Mouse (Mus musculus) midbrain, embryonic 15.5 days (tissue): ENCODE measurements around the gene Prss57. TPM values are rescaled to one million over a fixed set of nuclear protein-coding genes. Genes with fewer than 3 reads are reported as not detected.
"Not testable (repeated sequence)": the region's sequence is repeated elsewhere in the genome, so short reads cannot be mapped to it uniquely, and the experiment has no call there.

ENCODE experiments used
- ATAC-seq: fragments of 200-750 bp; cut with Nextera tagmentation; replicated peaks from 2 replicates; pipeline ENCODE4 v1.8.0; 2017; ENCODE audit warnings: moderate TSS enrichment
- H3K27ac ChIP-seq: fragments of 300-500 bp; sonication (generic); 2 replicates; pipeline ENCODE4 v1.5.1; 2015; ENCODE audit warnings: mild to moderate bottlenecking, inconsistent platforms
- H3K27me3 ChIP-seq: fragments of 300-500 bp; sonication (generic); replicated peaks from 2 replicates; pipeline ENCODE4 v1.6.1; 2015; ENCODE audit warnings: inconsistent platforms
- H3K36me3 ChIP-seq: fragments of 300-500 bp; sonication (generic); replicated peaks from 2 replicates; pipeline ENCODE4 v1.6.1; 2015; ENCODE audit warnings: inconsistent platforms
- H3K4me1 ChIP-seq: fragments of 300-500 bp; sonication (generic); 2 replicates; pipeline ENCODE4 v1.6.1; 2015; ENCODE audit warnings: inconsistent platforms
- H3K4me2 ChIP-seq: fragments of 300-500 bp; sonication (generic); 2 replicates; pipeline ENCODE4 v1.6.1; 2015; ENCODE audit warnings: inconsistent platforms, mild to moderate bottlenecking, moderate library complexity
- H3K4me3 ChIP-seq: fragments of 300-500 bp; sonication (generic); 2 replicates; pipeline ENCODE4 v1.5.1; 2015; ENCODE audit warnings: mild to moderate bottlenecking, inconsistent platforms
- H3K9ac ChIP-seq: fragments of 300-500 bp; sonication (generic); 2 replicates; pipeline ENCODE4 v1.6.1; 2015; ENCODE audit warnings: mild to moderate bottlenecking, inconsistent platforms
- H3K9me3 ChIP-seq: fragments of 300-500 bp; sonication (generic); 2 replicates; pipeline ENCODE4 v1.6.1; 2016; ENCODE audit warnings: inconsistent platforms
- WGBS: fragments of 180-500 bp; shearing (Covaris S2); methylation state at CpG from one replicate; pipeline ENCODE4 v1.1.7; 2015; ENCODE audit warnings: mixed read lengths; 5-methylcytosine and 5-hydroxymethylcytosine counted together
- polyA plus RNA-seq: library from polyadenylated mRNA; unstranded; fragments of >200 nt; fragmentation: Nextera tagmentation; extraction: Ambion mirVana; gene quantifications from 2 replicates; pipeline ENCODE4 v1.2.1, GENCODE M21; 2015

Prss57 gene
- polyA plus RNA-seq, 1 experiment from 2014 or later = not detected

GRCm38 (mm10) chr10:79762875-79763274 is 27.9 kb downstream of the Prss57 start:
- no peaks in the 10 kb centered on the region for H3K9me3 ChIP-seq
- no peak overlapping the region for H3K4me3 ChIP-seq
- 88% methylated on average over 3 of the region's 3 CpGs for WGBS
- H3K36me3 ChIP-seq = peaks cover 36% of the 10 kb centered on the region
- no peak overlapping the region for H3K27ac ChIP-seq
- no peak overlapping the region for H3K9ac ChIP-seq
- H3K27me3 ChIP-seq = no peaks in the 10 kb centered on the region
- H3K4me1 ChIP-seq = peaks cover 32% of the 10 kb centered on the region
- no peak for ATAC-seq
- no peak overlapping the region for H3K4me2 ChIP-seq

GRCm38 (mm10) chr10:79760603-79761143 is 30.1 kb downstream of the Prss57 start:
- Histone ChIP-seq H3K9me3 (no peaks in the 10 kb centered on the region), H3K27ac (no peak overlapping the region), H3K9ac (no peak overlapping the region), H3K4me2 (no peak overlapping the region), H3K4me3 (no peak overlapping the region), H3K4me1 (peaks cover 21% of the 10 kb centered on the region), H3K27me3 (no peaks in the 10 kb centered on the region), H3K36me3 (peaks cover 53% of the 10 kb centered on the region)
- no peak for ATAC-seq
- 94% methylated on average over 11 of the region's 11 CpGs for WGBS

- H3K27ac ChIP-seq, H3K4me2 ChIP-seq, H3K27me3 ChIP-seq, H3K9me3 ChIP-seq, ATAC-seq, H3K9ac ChIP-seq, H3K4me3 ChIP-seq: not testable (repeated sequence)
- 90% methylated on average over 1 of the region's 1 CpGs for WGBS
- H3K36me3 ChIP-seq = peaks cover 53% of the 10 kb centered on the region
- peaks cover 17% of the 10 kb centered on the region for H3K4me1 ChIP-seq
Observed at GRCm38 (mm10) chr10:79759675-79760074, 31.1 kb downstream of the Prss57 start.

- Histone ChIP-seq H3K4me1 (peaks cover 8% of the 10 kb centered on the region), H3K9me3 (no peaks in the 10 kb centered on the region), H3K4me3 (no peak overlapping the region), H3K4me2 (no peak overlapping the region), H3K27ac (no peak overlapping the region), H3K36me3 (peaks cover 49% of the 10 kb centered on the region), H3K9ac (no peak overlapping the region), H3K27me3 (no peaks in the 10 kb centered on the region)
- no peak for ATAC-seq
- 92% methylated on average over 24 of the region's 24 CpGs for WGBS
Observed at GRCm38 (mm10) chr10:79756660-79757059, 34.1 kb downstream of the Prss57 start.

DNA sequence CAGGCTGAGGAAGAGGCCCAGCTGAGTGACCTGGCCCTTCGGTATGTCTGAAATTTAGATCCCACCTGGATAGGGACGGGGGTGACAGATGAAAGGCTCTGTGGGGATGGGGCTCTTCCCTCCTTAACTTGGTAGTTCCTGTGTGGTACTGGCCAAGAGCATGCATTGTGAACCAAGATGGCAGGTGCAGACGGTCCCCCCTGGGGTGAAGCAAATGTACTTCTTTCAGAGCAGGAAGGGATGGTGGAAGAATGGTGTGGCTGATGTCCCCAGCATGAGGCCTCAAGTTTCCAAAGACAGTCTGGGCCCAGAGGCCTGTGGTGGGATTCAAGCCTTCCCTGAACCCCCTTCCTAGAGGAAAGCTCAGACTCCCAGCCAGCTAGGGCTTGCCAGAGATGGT is 34.9 kb downstream of the Prss57 start:
- H3K27ac ChIP-seq = no peak overlapping the region
- H3K4me2 ChIP-seq = no peak overlapping the region
- no peak overlapping the region for H3K9ac ChIP-seq
- no peaks in the 10 kb centered on the region for H3K9me3 ChIP-seq
- no peak overlapping the region for H3K4me3 ChIP-seq
- H3K36me3 ChIP-seq = peaks cover 41% of the 10 kb centered on the region
- no peaks in the 10 kb centered on the region for H3K27me3 ChIP-seq
- H3K4me1 ChIP-seq = peaks cover 8% of the 10 kb centered on the region
- peak; percentile 19; the same call in 1 of the 2 replicates for ATAC-seq
- 81% methylated on average over 3 of the region's 3 CpGs for WGBS

GRCm38 (mm10) chr10:79754856-79755516 is 35.8 kb downstream of the Prss57 start, which contains the start of gene Fgf22:
TSS of gene Fgf22 (plus strand) at chr10:79755076.
- Histone ChIP-seq H3K4me2 (peak within 1 kb of the TSS; percentile 85), H3K27ac (no peak within 1 kb of the TSS), H3K27me3 (no peaks in the 10 kb centered on the region), H3K9ac (peak within 1 kb of the TSS; percentile 43), H3K9me3 (no peaks in the 10 kb centered on the region), H3K4me1 (peaks cover 8% of the 10 kb centered on the region), H3K4me3 (peak within 1 kb of the TSS; percentile 45), H3K36me3 (peaks cover 33% of the 10 kb centered on the region)
- under 1% methylated on average over 36 of the region's 36 CpGs for WGBS
- ATAC-seq = peak; percentile 86

GRCm38 (mm10) chr10:79748496-79748895 is 42.3 kb downstream of the Prss57 start:
- no peaks in the 10 kb centered on the region; the same call in 1 of the 2 replicates for H3K36me3 ChIP-seq
- ATAC-seq = no peak
- H3K4me3 ChIP-seq = no peak overlapping the region
- H3K4me1 ChIP-seq = peaks cover 17% of the 10 kb centered on the region
- WGBS = 75% methylated on average over 6 of the region's 6 CpGs
- H3K4me2 ChIP-seq = no peak overlapping the region
- H3K9me3 ChIP-seq = no peaks in the 10 kb centered on the region
- H3K27ac ChIP-seq = no peak overlapping the region
- H3K9ac ChIP-seq = no peak overlapping the region
- no peaks in the 10 kb centered on the region for H3K27me3 ChIP-seq

- H3K27ac ChIP-seq = 0 out of 2 replicates have a peak overlapping the region, but pooled peaks have one; percentile 45
Observed at GRCm38 (mm10) chr10:79746774-79747151, 44.0 kb downstream of the Prss57 start.

DNA sequence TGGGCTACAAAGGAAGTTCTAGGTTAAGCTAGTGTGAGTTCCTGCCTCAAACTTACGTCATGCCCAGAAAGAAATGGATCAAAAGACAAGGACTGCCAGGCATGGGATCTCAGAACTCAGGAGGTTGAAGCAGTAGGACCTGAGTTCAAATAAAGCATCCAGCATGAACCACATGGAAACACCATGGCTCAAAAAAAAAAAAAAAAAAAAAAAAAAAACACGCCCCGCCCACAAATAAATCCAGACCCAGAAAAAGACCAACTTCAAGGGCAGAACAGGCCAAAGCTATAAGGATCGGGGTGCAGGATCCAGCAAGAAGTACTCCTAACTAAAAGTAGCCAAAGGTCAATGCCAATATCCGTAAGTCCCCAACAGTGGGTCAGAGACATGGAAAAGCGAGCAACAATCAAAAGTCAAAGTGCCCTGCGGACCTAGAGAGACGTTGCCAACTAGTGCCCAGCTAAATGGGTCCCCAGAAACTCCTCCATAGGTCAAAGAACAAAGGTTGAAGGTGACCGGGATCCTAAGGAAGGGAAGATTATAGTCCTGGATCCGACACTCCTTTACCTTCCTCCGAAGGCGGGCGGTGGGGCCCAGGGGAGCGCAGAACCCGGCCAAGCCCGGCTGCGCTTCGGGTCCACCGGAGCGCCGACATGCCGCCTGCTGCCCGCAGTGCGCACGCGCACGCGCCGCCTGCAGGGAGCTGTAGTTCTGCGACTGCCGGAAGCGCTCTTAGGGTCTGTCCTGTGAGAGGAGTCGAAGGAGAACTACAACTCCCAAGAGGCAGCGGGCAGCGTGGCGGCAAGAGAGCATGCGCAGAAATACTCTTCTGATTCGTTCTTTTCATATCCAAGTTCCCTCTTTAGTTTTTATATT is 44.6 kb downstream of the Prss57 start, which contains the start of gene Polrmt:
Polrmt (minus strand) TSS at position 684 of the 876 bp plus-strand sequence.
- H3K4me3 ChIP-seq = peak within 1 kb of the TSS; percentile 67
- H3K9me3 ChIP-seq = no peaks in the 10 kb centered on the region
- H3K4me2 ChIP-seq = peak within 1 kb of the TSS; percentile 83
- H3K27me3 ChIP-seq = no peaks in the 10 kb centered on the region
- H3K4me1 ChIP-seq = peaks cover 17% of the 10 kb centered on the region
- peaks cover 20% of the 10 kb centered on the region for H3K36me3 ChIP-seq
- peak within 1 kb of the TSS; percentile 64 for H3K9ac ChIP-seq
- H3K27ac ChIP-seq = peak within 1 kb of the TSS; percentile 53; the same call in 1 of the 2 replicates
- 3% methylated on average over 38 of the region's 38 CpGs for WGBS
- ATAC-seq = peak; percentile 95

More at GRCm38 (mm10) chr10:79746774-79747151, 44.0 kb downstream of the Prss57 start:
- Histone ChIP-seq H3K36me3 (peaks cover 14% of the 10 kb centered on the region), H3K4me2 (peak overlapping the region; percentile 83), H3K9ac (0 out of 2 replicates have a peak overlapping the region, but pooled peaks have one; percentile 9), H3K27me3 (no peaks in the 10 kb centered on the region), H3K4me1 (peaks cover 17% of the 10 kb centered on the region), H3K9me3 (no peaks in the 10 kb centered on the region), H3K4me3 (0 out of 2 replicates have a peak overlapping the region, but pooled peaks have one; percentile 9)
- WGBS = 21% methylated on average over 6 of the region's 6 CpGs
- peak; percentile 70 for ATAC-seq

- Histone ChIP-seq H3K4me3 (peak overlapping the region; percentile 67), H3K9me3 (no peaks in the 10 kb centered on the region), H3K36me3 (peaks cover 27% of the 10 kb centered on the region), H3K4me1 (peaks cover 17% of the 10 kb centered on the region), H3K9ac (0 out of 2 replicates have a peak overlapping the region, but pooled peaks have one; percentile 64), H3K27ac (no peak overlapping the region), H3K27me3 (no peaks in the 10 kb centered on the region), H3K4me2 (peak overlapping the region; percentile 83)
- 94% methylated on average over 3 of the region's 3 CpGs for WGBS
- no peak for ATAC-seq
Observed at GRCm38 (mm10) chr10:79745411-79745810, 45.4 kb downstream of the Prss57 start.

DNA sequence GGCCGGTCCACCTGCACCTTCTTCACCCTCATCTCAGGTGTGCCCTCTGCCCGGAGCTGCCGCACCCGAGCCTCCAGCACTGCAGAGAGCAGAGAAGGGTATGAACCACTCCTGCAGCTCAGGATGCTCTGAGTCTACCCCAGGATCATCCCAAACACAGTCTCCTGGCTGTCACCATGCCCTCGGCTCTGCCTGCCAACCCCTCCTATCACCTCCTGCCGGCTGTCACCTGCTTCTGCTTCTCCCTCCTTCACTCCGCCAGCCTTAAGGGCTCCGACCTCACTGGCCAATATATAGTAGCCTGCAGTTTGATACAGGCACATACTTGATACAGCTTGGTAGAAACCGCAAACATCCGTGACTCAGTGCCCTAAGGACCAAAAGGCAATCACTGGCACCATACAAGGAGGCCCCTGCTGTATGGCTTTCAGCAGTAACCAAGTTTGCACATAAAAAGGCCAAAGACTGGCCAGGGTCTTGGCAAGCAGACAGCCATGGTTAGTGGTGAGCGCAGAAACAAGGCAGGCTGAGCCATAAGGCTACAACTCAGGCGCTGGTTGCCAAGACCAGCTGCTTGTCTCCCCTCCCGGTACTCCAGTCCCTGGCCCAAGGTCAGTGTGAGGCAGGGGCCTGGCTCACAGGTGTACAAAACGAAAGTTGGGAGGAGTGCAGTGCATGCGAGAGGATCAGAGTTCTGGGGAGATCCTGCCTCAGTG is 47.0 kb downstream of the Prss57 start:
- H3K27ac ChIP-seq = no peak overlapping the region
- no peak overlapping the region for H3K9ac ChIP-seq
- H3K36me3 ChIP-seq = peaks cover 43% of the 10 kb centered on the region
- peaks cover 12% of the 10 kb centered on the region for H3K9me3 ChIP-seq
- no peaks in the 10 kb centered on the region for H3K27me3 ChIP-seq
- peaks cover 17% of the 10 kb centered on the region for H3K4me1 ChIP-seq
- no peak for ATAC-seq
- H3K4me2 ChIP-seq = no peak overlapping the region
- WGBS = 94% methylated on average over 15 of the region's 15 CpGs
- H3K4me3 ChIP-seq = no peak overlapping the region
